Mouse (Mus musculus): ENCODE data around the gene Nccrp1.

DNA sequence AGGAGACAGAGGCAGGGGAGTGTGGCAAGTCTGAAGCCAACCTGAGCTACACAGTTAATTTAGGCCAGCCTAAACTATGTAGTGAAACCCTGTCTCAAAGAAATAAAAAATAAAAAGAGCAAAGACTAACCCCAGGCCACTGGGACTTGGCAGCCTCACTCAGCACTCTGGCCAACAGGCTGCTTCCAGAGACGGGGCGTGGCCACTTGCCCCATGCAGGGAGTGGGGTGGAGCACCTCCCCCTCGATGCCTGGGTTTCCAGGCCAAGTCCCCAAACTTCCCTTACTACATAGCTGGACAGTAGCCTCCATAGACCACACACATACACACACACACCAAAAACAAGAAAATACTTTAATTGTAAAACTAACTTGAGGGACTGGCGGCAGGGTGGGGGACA is 11.4 kb upstream of the Nccrp1 start:
- no peak for TF ChIP-seq GATA1 (IDR thresholded peaks at IDR 0.05; ENCODE audit: low read length)
- no peak for TF ChIP-seq TAL1 (IDR thresholded peaks at IDR 0.05; ENCODE audit: low read length)

Measured in erythroblast, embryonic 14.5 days (primary cell).